Mouse (Mus musculus) kidney, embryonic 14.5 days (tissue): ENCODE measurements around the gene Ero1l. TPM values are rescaled to one million over a fixed set of nuclear protein-coding genes. Genes with fewer than 3 reads are reported as not detected.

Experiments
- ATAC-seq: fragments of 200-750 bp; cut with Nextera tagmentation; 2 replicates; pipeline ENCODE4 v1.8.0; 2017; ENCODE audit warnings: moderate number of reproducible peaks, mild to moderate bottlenecking, moderate TSS enrichment, moderate library complexity; ENCODE audit not compliant: low FRiP score, low TSS enrichment
- H3K27ac ChIP-seq: fragments of 300-500 bp; sonication (generic); 2 replicates; pipeline ENCODE4 v1.5.1; 2014; ENCODE audit warnings: low read depth, mild to moderate bottlenecking, low read length, moderate library complexity, mixed read lengths
- H3K27me3 ChIP-seq: fragments of 300-500 bp; sonication (generic); 2 replicates; pipeline ENCODE4 v1.6.1; 2014; ENCODE audit warnings: mild to moderate bottlenecking, low read length; ENCODE audit not compliant: control insufficient read depth, insufficient read depth
- H3K36me3 ChIP-seq: fragments of 300-500 bp; sonication (generic); 2 replicates; pipeline ENCODE4 v1.6.1; 2014; ENCODE audit warnings: low read length, mixed read lengths; ENCODE audit not compliant: control insufficient read depth, insufficient read depth
- H3K4me1 ChIP-seq: fragments of 300-500 bp; sonication (generic); 2 replicates; pipeline ENCODE4 v1.6.1; 2014; ENCODE audit warnings: low read length, mixed read lengths; ENCODE audit not compliant: control insufficient read depth, insufficient read depth
- H3K4me2 ChIP-seq: fragments of 300-500 bp; sonication (generic); replicated peaks from 2 replicates; pipeline ENCODE4 v1.6.1; 2014; ENCODE audit warnings: low read depth, mild to moderate bottlenecking, low read length
- H3K4me3 ChIP-seq: fragments of 300-500 bp; sonication (generic); 2 replicates; pipeline ENCODE4 v1.5.1; 2014; ENCODE audit warnings: mild to moderate bottlenecking, low read length
- H3K9ac ChIP-seq: fragments of 300-500 bp; sonication (generic); 2 replicates; pipeline ENCODE4 v1.6.1; 2014; ENCODE audit warnings: low read depth, mild to moderate bottlenecking, low read length, moderate library complexity
- H3K9me3 ChIP-seq: fragments of 300-500 bp; sonication (generic); 2 replicates; pipeline ENCODE4 v1.6.1; 2016; ENCODE audit warnings: low read length; ENCODE audit not compliant: control insufficient read depth
- WGBS: fragments of 180-500 bp; shearing (Covaris S2); extraction: QIAGEN DNeasy Blood & Tissue Kit; methylation state at CpG from one replicate; pipeline ENCODE4 v1.1.7; 2014; 5-methylcytosine and 5-hydroxymethylcytosine counted together
- polyA plus RNA-seq: library from polyadenylated mRNA; unstranded; fragments of >200 nt; fragmentation: Nextera tagmentation; extraction: Ambion mirVana; gene quantifications from 2 replicates; pipeline ENCODE4 v1.2.1, GENCODE M21; 2014

Ero1l gene
- polyA plus RNA-seq, 1 experiment from 2014 or later: 30.3 TPM

- H3K4me2 ChIP-seq: no peak overlapping the region
- no peaks in the 10 kb centered on the region for H3K36me3 ChIP-seq
- no peak overlapping the region for H3K9ac ChIP-seq
- H3K4me3 ChIP-seq: no peak overlapping the region
- H3K4me1 ChIP-seq: no peaks in the 10 kb centered on the region
- no peaks in the 10 kb centered on the region for H3K9me3 ChIP-seq
- no peaks in the 10 kb centered on the region for H3K27me3 ChIP-seq
- H3K27ac ChIP-seq: no peak overlapping the region
- no peak for ATAC-seq
Observed at GRCm38 (mm10) chr14:45325471-45325870, 6.9 kb upstream of the Ero1l start.

- Histone ChIP-seq H3K4me3 (no peak overlapping the region), H3K27me3 (no peaks in the 10 kb centered on the region), H3K4me1 (no peaks in the 10 kb centered on the region), H3K27ac (no peak overlapping the region), H3K9me3 (no peaks in the 10 kb centered on the region), H3K4me2 (no peak overlapping the region), H3K9ac (no peak overlapping the region), H3K36me3 (no peaks in the 10 kb centered on the region)
- 88% methylated on average over 3 of the region's 3 CpGs for WGBS
- no peak for ATAC-seq
Observed at GRCm38 (mm10) chr14:45323320-45323719, 4.7 kb upstream of the Ero1l start.

GRCm38 (mm10) chr14:45322450-45322849 lies 3.9 kb upstream of the Ero1l start:
- no peak for ATAC-seq
- peaks cover under 1% of the 10 kb centered on the region; the same call in 1 of the 2 replicates for H3K4me1 ChIP-seq
- H3K27ac ChIP-seq: no peak overlapping the region
- no peak overlapping the region for H3K4me3 ChIP-seq
- H3K9me3 ChIP-seq: no peaks in the 10 kb centered on the region
- WGBS: 92% methylated on average over 2 of the region's 2 CpGs
- no peaks in the 10 kb centered on the region for H3K27me3 ChIP-seq
- no peaks in the 10 kb centered on the region for H3K36me3 ChIP-seq
- no peak overlapping the region for H3K4me2 ChIP-seq
- H3K9ac ChIP-seq: no peak overlapping the region

GRCm38 (mm10) chr14:45321622-45322021 lies 3.1 kb upstream of the Ero1l start:
- no peak overlapping the region for H3K4me3 ChIP-seq
- peaks cover 5% of the 10 kb centered on the region; the same call in 1 of the 2 replicates for H3K4me1 ChIP-seq
- H3K27ac ChIP-seq: no peak overlapping the region
- H3K27me3 ChIP-seq: no peaks in the 10 kb centered on the region
- no peaks in the 10 kb centered on the region for H3K36me3 ChIP-seq
- WGBS: 71% methylated on average over 5 of the region's 5 CpGs
- H3K9ac ChIP-seq: no peak overlapping the region
- H3K9me3 ChIP-seq: no peaks in the 10 kb centered on the region
- no peak overlapping the region for H3K4me2 ChIP-seq
- ATAC-seq: no peak

- Histone ChIP-seq H3K9me3 (no peaks in the 10 kb centered on the region), H3K4me1 (peaks cover 5% of the 10 kb centered on the region; the same call in 1 of the 2 replicates), H3K27me3 (no peaks in the 10 kb centered on the region), H3K4me2 (no peak overlapping the region), H3K4me3 (no peak overlapping the region), H3K36me3 (no peaks in the 10 kb centered on the region), H3K27ac (no peak overlapping the region), H3K9ac (no peak overlapping the region)
- no peak for ATAC-seq
- WGBS: 79% methylated on average over 3 of the region's 3 CpGs
Observed at GRCm38 (mm10) chr14:45321067-45321466, 2.5 kb upstream of the Ero1l start.

GRCm38 (mm10) chr14:45320111-45320510 lies 1.5 kb upstream of the Ero1l start:
- no peak overlapping the region for H3K4me3 ChIP-seq
- WGBS: 76% methylated on average over 4 of the region's 4 CpGs
- H3K4me1 ChIP-seq: peaks cover 5% of the 10 kb centered on the region; the same call in 1 of the 2 replicates
- no peaks in the 10 kb centered on the region for H3K9me3 ChIP-seq
- H3K9ac ChIP-seq: no peak overlapping the region
- H3K4me2 ChIP-seq: no peak overlapping the region
- ATAC-seq: no peak
- H3K27me3 ChIP-seq: no peaks in the 10 kb centered on the region
- no peak overlapping the region for H3K27ac ChIP-seq
- H3K36me3 ChIP-seq: no peaks in the 10 kb centered on the region

GRCm38 (mm10) chr14:45319237-45319610 lies 653 bp upstream of the Ero1l start:
- Histone ChIP-seq H3K27ac (no peak overlapping the region), H3K4me3 (peak overlapping the region; percentile 93)
- WGBS: 70% methylated on average over 3 of the region's 3 CpGs

GRCm38 (mm10) chr14:45317921-45318411 lies 605 bp downstream of the Ero1l start:
- H3K4me1 ChIP-seq: peaks cover 5% of the 10 kb centered on the region; the same call in 1 of the 2 replicates
- no peaks in the 10 kb centered on the region for H3K36me3 ChIP-seq
- peak overlapping the region; percentile 90 for H3K9ac ChIP-seq
- no peaks in the 10 kb centered on the region for H3K27me3 ChIP-seq
- WGBS: under 1% methylated on average over 31 of the region's 38 CpGs
- peak overlapping the region; percentile 79 for H3K27ac ChIP-seq
- H3K4me3 ChIP-seq: peak overlapping the region; percentile 93
- no peaks in the 10 kb centered on the region for H3K9me3 ChIP-seq
- ATAC-seq: peak; percentile 20
- H3K4me2 ChIP-seq: peak overlapping the region; percentile 81

More at GRCm38 (mm10) chr14:45319237-45319610, 653 bp upstream of the Ero1l start:
- no peak overlapping the region for H3K9ac ChIP-seq
- H3K4me1 ChIP-seq: peaks cover 5% of the 10 kb centered on the region; the same call in 1 of the 2 replicates
- peak overlapping the region; percentile 81; the same call in 1 of the 2 replicates for H3K4me2 ChIP-seq
- no peaks in the 10 kb centered on the region for H3K9me3 ChIP-seq
- H3K27me3 ChIP-seq: no peaks in the 10 kb centered on the region
- no peak for ATAC-seq
- no peaks in the 10 kb centered on the region for H3K36me3 ChIP-seq

- Histone ChIP-seq H3K9ac (no peak overlapping the region), H3K4me1 (peaks cover 5% of the 10 kb centered on the region; the same call in 1 of the 2 replicates)
- no peak for ATAC-seq
Observed at GRCm38 (mm10) chr14:45316927-45317326, 1.6 kb downstream of the Ero1l start.

More at GRCm38 (mm10) chr14:45316927-45317326, 1.6 kb downstream of the Ero1l start:
- H3K27ac ChIP-seq: no peak overlapping the region
- H3K9me3 ChIP-seq: no peaks in the 10 kb centered on the region
- H3K4me3 ChIP-seq: peak overlapping the region; percentile 93; the same call in 1 of the 2 replicates
- H3K4me2 ChIP-seq: peak overlapping the region; percentile 81
- WGBS: 80% methylated on average over 5 of the region's 5 CpGs
- no peaks in the 10 kb centered on the region for H3K36me3 ChIP-seq
- no peaks in the 10 kb centered on the region for H3K27me3 ChIP-seq
